Mouse (Mus musculus): ENCODE measurements around the gene Hdac11. TPM values are rescaled to one million over a fixed set of nuclear protein-coding genes. Genes with fewer than 3 reads are reported as not detected.

Hdac11 gene
- polyA plus RNA-seq, 1 experiment from 2014 or later = 5.6 TPM

GRCm38 (mm10) chr6:91169129-91169528, 12.7 kb downstream of the Hdac11 start:
- ATAC-seq (ENCODE audit: low read depth) (no peak), DNase-seq (no peak)
- no peaks in the 10 kb centered on the region for H3K9me3 ChIP-seq (replicated peaks)
- no peak overlapping the region for H3K4me3 ChIP-seq (replicated peaks)
- no peak overlapping the region for H3K9ac ChIP-seq
- H3K27me3 ChIP-seq = no peaks in the 10 kb centered on the region
- 82% methylated on average over 8 of the region's 8 CpGs for WGBS (ENCODE audit: insufficient replicate concordance)
- H3K4me2 ChIP-seq = no peak overlapping the region
- no peak overlapping the region for H3K27ac ChIP-seq
- H3K4me1 ChIP-seq (replicated peaks) = peaks cover 57% of the 10 kb centered on the region
- H3K36me3 ChIP-seq = peaks cover 25% of the 10 kb centered on the region

DNA sequence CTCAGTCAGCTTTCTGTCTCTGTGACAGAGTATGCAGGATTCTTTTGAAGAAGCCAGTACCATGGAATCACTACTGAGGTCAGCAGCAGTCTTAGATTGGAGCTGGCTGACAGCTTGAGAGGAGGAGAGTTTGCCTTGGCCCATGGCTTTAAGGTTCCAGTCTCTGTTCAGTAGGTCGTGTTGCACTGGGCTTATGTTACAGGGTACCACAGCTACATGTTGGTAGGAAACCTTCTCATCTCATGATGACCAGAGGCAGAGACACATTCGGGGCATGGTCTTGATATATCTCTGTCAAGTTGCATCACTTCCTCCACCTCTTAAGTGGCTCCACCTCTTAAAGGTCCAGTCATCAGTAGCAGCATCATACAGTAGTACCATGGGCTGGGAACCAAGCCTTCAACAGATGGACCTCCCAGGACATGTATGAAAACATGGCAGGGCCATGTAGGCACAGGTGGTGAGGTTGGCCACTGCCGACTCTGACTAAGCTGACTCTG, 15.0 kb downstream of the Hdac11 start:
- H3K36me3 ChIP-seq = peaks cover 17% of the 10 kb centered on the region
- DNase-seq = no peak

DNA sequence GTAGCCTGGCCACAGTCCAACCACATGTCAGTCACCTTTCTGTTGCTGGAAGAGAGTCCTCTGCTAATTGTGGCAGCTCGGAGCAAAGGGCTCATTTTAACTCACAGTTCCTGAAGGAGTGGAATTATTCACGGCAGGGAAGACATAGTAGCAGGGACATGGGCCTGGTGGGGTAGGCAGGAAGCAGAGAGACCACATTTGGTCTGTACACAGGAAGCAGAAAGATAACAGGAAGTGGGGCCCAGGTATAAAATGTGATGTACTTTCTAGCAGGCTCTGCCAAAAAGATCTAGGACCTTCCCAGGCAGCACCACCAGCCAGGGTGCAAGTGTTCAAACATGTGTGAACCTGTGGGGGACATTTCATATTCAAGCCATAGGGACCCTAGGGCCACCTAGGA, 15.9 kb downstream of the Hdac11 start:
- Histone ChIP-seq H3K4me1 (replicated peaks) (peaks cover 37% of the 10 kb centered on the region), H3K9ac (no peak overlapping the region), H3K4me2 (no peak overlapping the region), H3K4me3 (replicated peaks) (no peak overlapping the region), H3K36me3 (peaks cover 17% of the 10 kb centered on the region), H3K9me3 (replicated peaks) (no peaks in the 10 kb centered on the region), H3K27me3 (peaks cover 8% of the 10 kb centered on the region; the same call in 1 of the 2 replicates), H3K27ac (no peak overlapping the region)
- 38% methylated on average over 2 of the region's 2 CpGs for WGBS (ENCODE audit: insufficient replicate concordance)
- DNase-seq (no peak), ATAC-seq (ENCODE audit: low read depth) (no peak)

More for the DNA sequence above, 15.0 kb downstream of the Hdac11 start:
- Histone ChIP-seq H3K9ac (no peak overlapping the region), H3K27ac (no peak overlapping the region), H3K4me1 (replicated peaks) (peaks cover 40% of the 10 kb centered on the region), H3K27me3 (peaks cover 4% of the 10 kb centered on the region; the same call in 1 of the 2 replicates), H3K4me3 (replicated peaks) (no peak overlapping the region), H3K9me3 (replicated peaks) (no peaks in the 10 kb centered on the region), H3K4me2 (no peak overlapping the region)
- WGBS (ENCODE audit: insufficient replicate concordance) = 57% methylated on average over 3 of the region's 3 CpGs
- ATAC-seq (ENCODE audit: low read depth) = no peak

DNA sequence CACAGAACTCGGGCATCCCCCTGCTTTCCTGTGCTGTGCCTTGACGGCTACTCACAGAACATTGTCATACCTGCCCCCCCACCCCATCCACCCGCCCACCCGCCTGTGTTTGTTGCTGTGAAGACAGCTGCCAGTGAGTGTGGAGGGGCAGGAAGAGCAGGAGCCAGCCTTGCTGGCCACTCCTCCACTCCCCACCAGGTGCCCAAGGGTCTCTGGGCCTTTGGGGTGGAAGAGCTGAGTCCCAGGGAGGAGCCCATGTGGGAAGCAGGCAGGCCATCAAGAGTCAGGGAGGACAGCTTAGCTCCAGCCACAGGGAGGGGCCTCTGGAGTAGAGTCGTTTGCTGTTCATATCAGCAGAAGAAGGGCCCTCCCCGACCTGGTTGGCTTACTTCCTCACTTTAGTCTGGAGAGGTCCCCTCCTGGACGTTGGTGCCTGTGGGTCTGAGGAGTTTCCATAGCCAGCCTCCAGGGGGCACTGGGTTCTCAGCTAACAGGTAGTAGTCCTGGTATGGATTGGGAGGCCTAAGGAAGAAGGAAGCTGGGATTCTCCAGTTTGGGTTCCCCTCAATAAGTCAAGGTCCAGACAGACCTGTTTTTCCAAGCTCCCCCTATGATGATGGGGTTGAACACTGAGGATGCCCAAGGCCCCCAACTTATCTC, 16.9 kb downstream of the Hdac11 start:
- 33% methylated on average over 7 of the region's 7 CpGs for WGBS (ENCODE audit: insufficient replicate concordance)
- H3K4me2 ChIP-seq = no peak overlapping the region
- H3K4me1 ChIP-seq (replicated peaks) = peaks cover 38% of the 10 kb centered on the region
- no peak overlapping the region for H3K9ac ChIP-seq
- H3K27me3 ChIP-seq = peaks cover 11% of the 10 kb centered on the region; the same call in 1 of the 2 replicates
- DNase-seq (no peak), ATAC-seq (ENCODE audit: low read depth) (peak; percentile 52; the same call in 1 of the 2 replicates)
- peaks cover 17% of the 10 kb centered on the region for H3K36me3 ChIP-seq
- H3K4me3 ChIP-seq (replicated peaks) = no peak overlapping the region
- H3K27ac ChIP-seq = no peak overlapping the region
- H3K9me3 ChIP-seq (replicated peaks) = no peaks in the 10 kb centered on the region

- no peaks in the 10 kb centered on the region for H3K9me3 ChIP-seq (replicated peaks)
- no peak overlapping the region for H3K4me3 ChIP-seq (replicated peaks)
- H3K36me3 ChIP-seq = peaks cover 10% of the 10 kb centered on the region
- no peak for ATAC-seq (ENCODE audit: low read depth)
- H3K4me2 ChIP-seq = no peak overlapping the region
- H3K27me3 ChIP-seq = peaks cover 11% of the 10 kb centered on the region; the same call in 1 of the 2 replicates
- H3K27ac ChIP-seq = no peak overlapping the region
- no peak overlapping the region for H3K9ac ChIP-seq
- 80% methylated on average over 3 of the region's 3 CpGs for WGBS (ENCODE audit: insufficient replicate concordance)
- DNase-seq = no peak
- peaks cover 38% of the 10 kb centered on the region for H3K4me1 ChIP-seq (replicated peaks)
These were observed 17.7 kb downstream of the Hdac11 start for GRCm38 (mm10) chr6:91174211-91174610.

- Histone ChIP-seq H3K4me3 (replicated peaks) (no peak overlapping the region), H3K27me3 (peaks cover 18% of the 10 kb centered on the region; the same call in 1 of the 2 replicates), H3K27ac (no peak overlapping the region), H3K4me1 (replicated peaks) (peaks cover 21% of the 10 kb centered on the region), H3K9me3 (replicated peaks) (no peaks in the 10 kb centered on the region), H3K36me3 (no peaks in the 10 kb centered on the region), H3K9ac (no peak overlapping the region), H3K4me2 (no peak overlapping the region)
- ATAC-seq (ENCODE audit: low read depth) (no peak), DNase-seq (no peak)
- 57% methylated on average over 9 of the region's 9 CpGs for WGBS (ENCODE audit: insufficient replicate concordance)
These were observed 24.3 kb downstream of the Hdac11 start for GRCm38 (mm10) chr6:91180767-91181171.

DNA sequence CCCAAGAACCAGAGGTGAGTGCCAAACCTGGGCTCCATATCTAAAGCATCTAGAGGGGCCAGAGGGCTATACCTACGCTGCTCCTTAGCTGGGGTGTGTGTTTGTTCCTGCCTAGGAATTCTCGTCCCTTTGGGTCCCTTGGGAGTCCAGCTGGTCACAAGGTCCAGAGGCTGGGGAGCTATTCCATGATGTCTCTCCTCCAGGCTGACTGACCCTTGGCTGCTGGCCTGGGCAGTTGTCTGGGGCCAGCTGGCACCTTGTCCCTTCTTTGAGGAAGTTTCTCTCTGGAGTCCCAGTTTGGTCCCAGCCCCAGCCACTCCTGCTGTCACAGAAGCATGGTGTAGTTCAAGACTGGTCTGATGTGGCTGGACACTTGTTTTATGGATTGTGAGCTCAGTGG, 24.9 kb downstream of the Hdac11 start:
- Histone ChIP-seq H3K27me3 (peaks cover 18% of the 10 kb centered on the region; the same call in 1 of the 2 replicates), H3K9ac (no peak overlapping the region), H3K4me2 (no peak overlapping the region), H3K27ac (no peak overlapping the region), H3K4me1 (replicated peaks) (peaks cover 21% of the 10 kb centered on the region), H3K9me3 (replicated peaks) (no peaks in the 10 kb centered on the region), H3K36me3 (no peaks in the 10 kb centered on the region), H3K4me3 (replicated peaks) (no peak overlapping the region)
- no peak for DNase-seq
- WGBS (ENCODE audit: insufficient replicate concordance) = 58% methylated on average over 2 of the region's 2 CpGs
- ATAC-seq (ENCODE audit: low read depth) = no peak

- H3K9me3 ChIP-seq (replicated peaks) = no peaks in the 10 kb centered on the region
- no peak overlapping the region for H3K27ac ChIP-seq
- H3K9ac ChIP-seq = no peak overlapping the region
- DNase-seq (no peak), ATAC-seq (ENCODE audit: low read depth) (no peak)
- no peaks in the 10 kb centered on the region for H3K36me3 ChIP-seq
- 50% methylated on average over 4 of the region's 4 CpGs for WGBS (ENCODE audit: insufficient replicate concordance)
- H3K4me3 ChIP-seq (replicated peaks) = no peak overlapping the region
- H3K4me1 ChIP-seq (replicated peaks) = peaks cover 21% of the 10 kb centered on the region
- H3K4me2 ChIP-seq = no peak overlapping the region
- H3K27me3 ChIP-seq = peaks cover 18% of the 10 kb centered on the region; the same call in 1 of the 2 replicates
These were observed 25.6 kb downstream of the Hdac11 start for GRCm38 (mm10) chr6:91182075-91182490.

- DNase-seq (no peak), ATAC-seq (ENCODE audit: low read depth) (no peak)
- H3K4me2 ChIP-seq = no peak overlapping the region
- no peaks in the 10 kb centered on the region for H3K9me3 ChIP-seq (replicated peaks)
- H3K36me3 ChIP-seq = no peaks in the 10 kb centered on the region
- peaks cover 16% of the 10 kb centered on the region for H3K4me1 ChIP-seq (replicated peaks)
- H3K27me3 ChIP-seq = peaks cover 14% of the 10 kb centered on the region; the same call in 1 of the 2 replicates
- no peak overlapping the region for H3K9ac ChIP-seq
- no peak overlapping the region for H3K27ac ChIP-seq
- WGBS (ENCODE audit: insufficient replicate concordance) = 6% methylated on average over 1 of the region's 1 CpGs
- H3K4me3 ChIP-seq (replicated peaks) = no peak overlapping the region
These were observed 26.6 kb downstream of the Hdac11 start for GRCm38 (mm10) chr6:91183041-91183440.

DNA sequence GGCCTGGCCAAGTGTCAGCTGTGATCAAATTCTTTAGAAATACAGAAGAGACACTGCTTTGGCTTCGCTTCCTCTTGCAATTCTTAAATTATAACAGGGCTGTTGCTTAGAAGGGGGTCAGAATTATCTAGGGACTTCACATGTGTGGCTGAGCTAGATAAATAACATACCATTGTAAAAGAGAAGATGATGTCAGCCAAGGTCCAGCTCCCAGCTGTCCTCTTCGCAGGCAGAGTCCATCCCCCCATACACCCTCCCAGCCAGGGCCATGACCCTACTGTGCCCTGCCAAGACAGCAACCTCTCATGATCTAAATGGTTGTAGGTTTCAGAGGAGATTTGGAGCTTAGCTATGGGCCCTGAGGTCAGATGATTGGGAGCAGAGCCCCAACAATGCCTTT, 27.5 kb downstream of the Hdac11 start:
- Histone ChIP-seq H3K27me3 (peaks cover 14% of the 10 kb centered on the region; the same call in 1 of the 2 replicates), H3K4me3 (replicated peaks) (no peak overlapping the region), H3K27ac (no peak overlapping the region), H3K9ac (no peak overlapping the region), H3K36me3 (no peaks in the 10 kb centered on the region), H3K4me2 (no peak overlapping the region), H3K4me1 (replicated peaks) (peaks cover 13% of the 10 kb centered on the region), H3K9me3 (replicated peaks) (no peaks in the 10 kb centered on the region)
- ATAC-seq (ENCODE audit: low read depth) (no peak), DNase-seq (no peak)
- 41% methylated on average over 2 of the region's 2 CpGs for WGBS (ENCODE audit: insufficient replicate concordance)

- no peak overlapping the region for H3K4me2 ChIP-seq
- H3K9ac ChIP-seq = no peak overlapping the region
- DNase-seq = no peak
- ATAC-seq (ENCODE audit: low read depth) = no peak
- no peak overlapping the region for H3K4me3 ChIP-seq (replicated peaks)
- 49% methylated on average over 3 of the region's 3 CpGs for WGBS (ENCODE audit: insufficient replicate concordance)
- H3K9me3 ChIP-seq (replicated peaks) = no peaks in the 10 kb centered on the region
- peaks cover 17% of the 10 kb centered on the region; the same call in 1 of the 2 replicates for H3K27me3 ChIP-seq
- peaks cover 10% of the 10 kb centered on the region for H3K4me1 ChIP-seq (replicated peaks)
- no peaks in the 10 kb centered on the region for H3K36me3 ChIP-seq
- H3K27ac ChIP-seq = no peak overlapping the region
These were observed 28.3 kb downstream of the Hdac11 start for GRCm38 (mm10) chr6:91184776-91185175.

GRCm38 (mm10) chr6:91185502-91185901, 29.0 kb downstream of the Hdac11 start:
- ATAC-seq (ENCODE audit: low read depth) (no peak), DNase-seq (no peak)
- Histone ChIP-seq H3K36me3 (no peaks in the 10 kb centered on the region), H3K4me2 (no peak overlapping the region), H3K27ac (no peak overlapping the region), H3K27me3 (peaks cover 16% of the 10 kb centered on the region; the same call in 1 of the 2 replicates), H3K9me3 (replicated peaks) (no peaks in the 10 kb centered on the region), H3K4me1 (replicated peaks) (peaks cover 8% of the 10 kb centered on the region), H3K4me3 (replicated peaks) (no peak overlapping the region), H3K9ac (no peak overlapping the region)
- whole genome bisulfite sequencing (ENCODE audit: insufficient replicate concordance) = 66% methylated on average over 5 of the region's 5 CpGs
